Mouse (Mus musculus): ENCODE measurements at regions not wholly inside any gene's neighbourhood (a gene's known extent, or its start where the extent isn't known, plus 50 kb on each side); places are given as distances from the start of the nearest gene placed in this dataset.

DNA sequence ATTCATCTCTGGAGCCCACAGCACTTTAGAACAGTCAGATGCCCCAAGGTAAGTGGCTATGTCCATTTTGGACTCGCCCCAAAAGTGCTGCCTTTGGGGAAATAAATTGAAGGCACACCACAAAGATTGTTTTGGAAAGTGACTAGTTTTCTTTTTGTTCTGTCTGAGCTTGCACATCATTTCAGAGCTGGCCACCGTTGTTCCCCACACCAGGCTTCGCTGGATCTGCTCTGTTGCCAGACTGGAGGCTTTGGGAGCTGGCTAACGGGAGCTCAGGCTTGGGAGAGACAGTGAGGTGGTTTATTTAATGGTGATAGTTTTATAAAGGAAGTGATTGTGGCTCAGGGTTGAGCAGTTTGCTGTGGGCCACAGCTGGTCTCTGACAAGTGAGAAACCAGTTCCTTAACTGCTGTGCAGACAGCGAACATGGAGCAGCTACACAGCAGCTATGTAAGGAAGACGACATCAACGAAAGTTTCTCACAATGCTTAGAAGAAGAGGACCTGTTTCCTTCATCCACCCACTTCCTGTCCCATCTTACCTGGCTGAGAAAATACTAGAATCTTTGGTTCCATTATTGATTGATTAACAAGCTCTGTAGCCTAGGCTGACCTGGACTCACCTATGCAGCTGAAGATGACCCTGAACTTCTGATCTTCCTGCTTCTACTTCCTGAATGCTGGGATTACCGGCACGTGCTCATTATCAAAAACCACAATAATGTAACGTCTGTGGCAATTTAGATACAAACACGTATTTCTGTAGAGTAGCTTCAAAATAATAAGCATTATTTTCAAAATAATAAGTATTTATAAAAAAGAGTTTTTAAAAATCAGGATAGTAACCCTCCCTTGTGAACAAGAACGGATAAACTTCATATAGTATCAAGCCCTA lies 229.1 kb upstream of the Jade1 start:
- TF ChIP-seq CTCF (IDR thresholded peaks at IDR 0.05; ENCODE audit: control insufficient read depth, insufficient read depth, insufficient read length) = no peak
- no peak for TF ChIP-seq CEBPB (IDR thresholded peaks at IDR 0.05; ENCODE audit: low read depth)
- TF ChIP-seq MYOD1 (IDR thresholded peaks at IDR 0.05; ENCODE audit: control insufficient read depth, insufficient read length, low read depth) = no peak
- TF ChIP-seq MAX (IDR thresholded peaks at IDR 0.05) = no peak
- no peak for TF ChIP-seq USF1 (IDR thresholded peaks at IDR 0.05; ENCODE audit: low read depth)
- no peak for TF ChIP-seq FOSL1 (IDR thresholded peaks at IDR 0.05; ENCODE audit: insufficient read depth, low read length, poor library complexity, severe bottlenecking)

Measured in C2C12 (cell line).